Mouse (Mus musculus) brain, embryonic 14.5 days (tissue): ENCODE measurements at regions not wholly inside any gene's neighbourhood (a gene's known extent, or its start where the extent isn't known, plus 50 kb on each side); places are given as distances from the start of the nearest gene placed in this dataset.

Source experiments
- CTCF ChIP-seq: fragments of 200-500 bp; IDR thresholded peaks from 2 replicates; pipeline ENCODE4 v1.5.1; 2012; ENCODE audit warnings: inconsistent platforms, mild to moderate bottlenecking, moderate library complexity, borderline replicate concordance; ENCODE audit not compliant: insufficient read depth, insufficient read length; ENCODE audit errors: extremely low read depth
- POLR2A ChIP-seq: fragments of 200-500 bp; IDR thresholded peaks from 2 replicates; pipeline ENCODE4 v1.6.1; 2012; ENCODE audit warnings: mild to moderate bottlenecking, inconsistent platforms, borderline replicate concordance; ENCODE audit not compliant: poor library complexity, insufficient read depth, insufficient read length, severe bottlenecking; ENCODE audit errors: extremely low read depth

DNA sequence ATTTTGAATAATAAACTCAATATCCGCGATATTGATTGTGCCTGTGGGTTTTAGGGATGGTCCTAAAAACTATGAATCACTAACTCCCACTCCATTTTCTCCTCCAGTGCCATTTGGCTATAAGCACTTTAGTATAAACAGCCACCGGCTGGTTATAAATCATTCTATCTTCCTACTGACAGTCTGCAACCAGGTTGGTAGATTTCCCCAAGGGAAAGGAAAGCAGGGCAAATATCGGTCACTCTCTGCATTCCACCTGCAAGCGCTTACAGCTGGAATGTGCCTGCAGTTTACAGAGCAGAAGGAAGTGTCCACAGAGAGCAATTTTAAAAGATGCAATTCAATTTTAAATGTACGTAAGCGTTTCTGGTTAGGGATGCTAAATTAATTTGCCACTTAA is 466.5 kb downstream of the Gm4340 start:
- TF ChIP-seq POLR2A, result no peak
- no peak for TF ChIP-seq CTCF
